Mouse (Mus musculus): ENCODE results near the gene Fmo5.
A peak's percentile ranks its signal among the peaks of the same experiment; 100 is the strongest.

Gene Fmo5

GRCm38 (mm10) chr3:97628391-97629001 lies at the start of gene Fmo5:
Gene Fmo5, plus strand, starts transcription at chr3:97628804.
- DNase-seq (ENCODE audit: low read depth, low spot score): peak; percentile 67

DNA sequence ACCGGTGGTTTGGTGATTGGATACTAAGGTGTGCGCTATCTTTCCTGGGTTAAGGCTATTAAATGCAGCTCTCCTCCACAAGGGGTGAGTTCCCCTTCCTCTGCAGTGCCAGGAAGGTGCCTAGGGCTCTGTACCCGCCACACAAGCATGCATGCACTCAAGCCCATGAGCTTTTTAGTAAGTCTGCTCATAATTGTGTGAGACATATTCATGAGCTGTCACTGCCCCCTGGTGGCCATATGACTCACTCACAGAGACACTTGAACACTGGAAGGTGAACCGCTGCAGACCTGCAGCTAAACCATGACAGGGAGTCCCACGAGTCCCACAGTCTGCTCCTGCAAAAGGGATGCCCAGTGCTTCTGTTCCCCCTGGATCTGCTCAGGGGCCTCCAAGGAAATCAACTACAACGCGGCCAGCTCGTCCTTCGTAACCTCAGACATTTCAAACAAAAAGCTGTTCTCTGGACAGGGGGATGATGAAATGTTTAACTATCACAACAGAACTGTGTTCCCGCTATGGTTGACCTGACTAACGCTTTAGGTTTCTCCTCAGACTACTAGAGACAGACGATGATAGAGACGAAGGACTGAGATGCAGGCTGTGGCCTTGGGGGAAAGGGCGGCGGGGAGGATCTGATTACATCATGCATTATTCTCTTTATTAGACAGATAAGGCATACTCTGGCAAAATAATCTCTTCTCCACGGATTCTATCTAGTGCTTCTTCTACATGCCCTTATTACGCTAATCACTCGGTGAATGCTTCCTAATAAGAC lies 43.0 kb upstream of the Fmo5 start:
- DNase-seq (ENCODE audit: low read depth, low spot score): peak; percentile 84

GRCm38 (mm10) chr3:97587656-97588055 lies 40.9 kb upstream of the Fmo5 start:
- no peak for DNase-seq (ENCODE audit: low read depth, low spot score)

DNA sequence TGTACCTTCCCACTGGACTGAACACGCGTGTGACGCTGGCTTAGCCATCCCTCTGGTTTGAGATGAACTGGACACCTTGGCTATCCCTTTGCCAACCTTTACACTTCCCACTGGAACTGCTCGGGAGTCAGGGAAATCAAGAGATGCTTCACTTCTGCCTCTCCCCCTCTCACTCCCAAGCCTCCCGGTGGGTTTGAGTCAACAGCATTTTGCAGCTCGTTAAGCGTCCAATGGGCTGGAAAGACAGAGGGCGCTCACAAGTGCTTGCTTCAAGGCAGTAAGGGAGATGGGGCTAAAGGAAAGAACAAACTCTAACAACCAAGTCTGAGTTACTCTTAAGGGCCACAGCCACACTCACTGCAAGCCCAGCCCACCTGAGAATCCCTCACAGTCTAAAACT lies 37.9 kb upstream of the Fmo5 start:
- DNase-seq (ENCODE audit: low read depth, low spot score): peak; percentile 28

DNA sequence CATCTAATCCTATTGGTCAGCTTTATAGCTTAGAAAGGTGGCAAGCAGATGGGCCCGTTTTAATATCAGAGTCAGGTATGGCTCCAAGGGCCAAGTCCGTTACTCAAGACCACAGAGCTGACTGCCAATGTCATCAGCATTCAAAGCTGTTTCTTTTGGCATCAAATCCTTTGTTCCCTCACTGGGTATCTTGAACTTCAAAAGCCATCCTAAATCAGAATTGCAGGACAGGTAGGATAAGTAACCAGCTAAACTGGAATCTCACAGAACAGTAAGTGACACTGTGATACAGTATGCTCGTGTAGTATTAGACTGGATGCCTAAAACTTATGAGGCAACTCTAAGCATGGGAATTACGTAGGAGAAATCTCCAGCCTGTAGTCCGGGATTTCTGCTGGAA lies 35.5 kb upstream of the Fmo5 start:
- DNase-seq (ENCODE audit: low read depth, low spot score): no peak

DNA sequence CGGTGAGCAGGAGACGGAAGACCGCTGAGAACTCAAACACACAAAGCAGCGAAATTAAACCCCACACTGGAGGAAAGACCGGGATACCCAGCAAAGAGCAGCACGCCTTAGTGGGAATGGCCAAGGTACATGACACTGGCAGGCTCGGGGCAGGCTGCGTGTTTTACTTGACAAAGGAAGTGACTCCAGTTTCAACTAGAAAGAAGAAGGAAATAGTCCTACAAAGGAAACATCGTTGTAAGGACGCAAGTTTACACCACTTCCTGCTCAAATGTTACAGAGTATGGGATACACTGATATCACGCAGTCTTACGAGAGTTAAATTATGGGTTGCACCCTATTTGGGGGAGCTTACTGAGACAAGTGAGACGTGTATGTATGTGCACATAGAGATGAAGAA lies 34.5 kb upstream of the Fmo5 start:
- DNase-seq (ENCODE audit: low read depth, low spot score): peak; percentile 15

GRCm38 (mm10) chr3:97595066-97595465 lies 33.5 kb upstream of the Fmo5 start:
- no peak for DNase-seq (ENCODE audit: low read depth, low spot score)

- no peak for DNase-seq (ENCODE audit: low read depth, low spot score)
These were observed 31.8 kb upstream of the Fmo5 start for GRCm38 (mm10) chr3:97596796-97597195.

DNA sequence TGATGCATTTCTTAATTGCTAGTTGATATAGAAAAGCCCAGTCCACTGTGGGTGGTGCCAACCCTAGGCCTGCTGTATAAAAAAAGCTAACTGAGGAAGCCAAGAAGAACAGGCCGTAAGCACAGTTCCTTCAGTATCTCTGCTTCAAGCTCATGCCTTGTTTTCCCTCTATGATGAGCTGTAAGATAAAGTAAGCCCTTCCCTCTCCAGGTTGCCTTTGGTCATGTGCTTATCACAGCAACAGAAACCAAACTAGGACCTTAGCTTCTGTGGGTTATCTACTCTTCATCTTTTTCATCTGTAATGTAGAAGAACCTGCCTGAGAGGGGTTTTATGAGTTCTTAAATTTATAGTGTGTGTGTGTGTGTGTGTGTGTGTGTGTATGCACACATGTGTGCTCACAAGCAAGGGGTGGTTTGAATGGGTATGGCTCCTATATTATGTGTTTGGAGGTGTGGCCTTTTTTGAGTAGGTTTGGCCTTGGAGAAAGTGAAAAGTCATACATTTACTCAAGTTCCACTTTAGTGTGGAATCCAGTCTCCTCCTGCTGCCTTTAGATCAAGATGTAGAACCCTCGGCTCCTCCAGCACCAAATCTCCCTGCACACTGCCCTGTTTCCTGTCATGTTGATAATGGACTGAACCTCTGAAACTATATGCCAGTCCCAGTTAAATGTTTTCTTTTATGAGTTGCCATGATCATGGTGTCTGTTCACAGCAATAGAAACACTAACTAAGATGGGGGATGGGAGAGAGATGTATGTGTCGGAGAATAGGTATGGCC lies 28.4 kb upstream of the Fmo5 start:
- no peak for DNase-seq (ENCODE audit: low read depth, low spot score)

GRCm38 (mm10) chr3:97609201-97609844 lies 19.3 kb upstream of the Fmo5 start:
- DNase-seq (ENCODE audit: low read depth, low spot score): peak; percentile 72

- peak; percentile 90 for DNase-seq (ENCODE audit: low read depth, low spot score)
These were observed 18.7 kb upstream of the Fmo5 start, which contains the start of gene Chd1l for GRCm38 (mm10) chr3:97609845-97610410. Gene Chd1l, minus strand, starts transcription at chr3:97610203.

DNA sequence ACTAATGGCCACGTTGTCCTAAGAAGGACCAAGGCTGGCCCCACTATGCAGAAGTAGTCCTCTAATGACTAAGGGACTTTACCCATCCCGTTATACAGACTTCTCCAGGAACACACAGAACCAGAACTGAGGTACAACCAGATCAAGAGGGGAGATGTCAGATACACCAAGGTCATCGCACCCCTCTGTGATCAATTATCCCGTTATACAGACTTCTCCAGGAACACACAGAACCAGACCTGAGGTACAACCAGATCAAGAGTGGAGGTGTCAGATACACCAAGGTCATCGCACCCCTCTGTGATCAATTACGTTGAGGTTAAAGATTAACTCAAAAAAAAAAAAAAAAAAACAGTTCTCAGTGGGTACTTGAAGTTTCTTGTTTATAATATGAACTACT lies 17.6 kb upstream of the Fmo5 start:
- no peak for DNase-seq (ENCODE audit: low read depth, low spot score)

- DNase-seq (ENCODE audit: low read depth, low spot score): no peak
These were observed 13.4 kb upstream of the Fmo5 start for GRCm38 (mm10) chr3:97615154-97615553.

DNA sequence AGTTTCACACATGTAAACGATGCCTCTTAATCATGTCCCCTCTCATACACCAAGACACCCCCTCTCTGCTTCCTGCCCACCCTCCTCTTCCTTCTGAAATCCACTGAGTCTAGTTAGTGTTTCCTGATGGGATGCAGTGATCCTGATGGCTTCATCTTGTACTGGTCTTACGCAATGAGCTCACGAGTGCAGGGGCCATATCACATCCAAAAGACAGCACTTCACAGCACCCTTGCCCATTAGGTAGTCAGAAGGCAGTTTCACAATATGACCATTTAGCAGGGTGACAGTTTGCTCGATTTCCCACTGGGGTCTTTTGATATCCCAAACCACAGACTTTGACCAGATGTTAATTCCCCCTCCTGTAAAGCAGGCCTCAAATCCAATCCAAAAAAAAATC lies 12.7 kb upstream of the Fmo5 start:
- no peak for DNase-seq (ENCODE audit: low read depth, low spot score)

DNA sequence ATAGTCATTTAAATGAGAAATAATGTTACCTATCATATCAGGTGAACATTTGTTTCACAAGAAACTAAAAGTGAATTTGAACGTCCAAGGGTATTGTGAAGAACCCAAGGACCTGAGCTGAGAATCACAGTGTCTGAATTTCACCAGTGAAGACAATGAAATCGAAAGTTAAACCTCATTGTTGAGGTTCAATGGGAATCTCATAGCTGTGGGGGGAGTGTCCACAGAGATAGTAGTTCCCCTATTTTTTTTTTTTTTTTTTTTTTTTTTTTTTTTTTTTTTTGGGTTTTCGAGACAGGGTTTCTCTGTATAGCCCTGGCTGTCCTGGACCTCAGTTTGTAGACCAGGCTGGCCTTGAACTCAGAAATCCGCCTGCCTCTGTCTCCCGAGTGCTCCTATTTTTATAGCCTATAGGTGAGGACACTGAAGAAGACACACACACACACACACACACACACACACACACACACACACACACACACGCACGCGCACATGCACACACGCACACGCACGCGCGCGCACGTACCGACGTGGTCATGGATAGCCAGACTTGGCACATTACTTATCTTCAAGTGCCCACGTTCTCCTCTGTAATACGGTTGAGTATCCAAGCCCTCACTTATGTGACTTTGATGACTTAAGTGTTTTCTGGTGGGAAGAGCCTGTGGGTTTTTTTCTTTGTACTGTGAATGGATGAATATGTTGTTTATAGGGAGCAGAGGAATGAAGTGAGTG lies 11.3 kb upstream of the Fmo5 start:
- no peak for DNase-seq (ENCODE audit: low read depth, low spot score)

DNA sequence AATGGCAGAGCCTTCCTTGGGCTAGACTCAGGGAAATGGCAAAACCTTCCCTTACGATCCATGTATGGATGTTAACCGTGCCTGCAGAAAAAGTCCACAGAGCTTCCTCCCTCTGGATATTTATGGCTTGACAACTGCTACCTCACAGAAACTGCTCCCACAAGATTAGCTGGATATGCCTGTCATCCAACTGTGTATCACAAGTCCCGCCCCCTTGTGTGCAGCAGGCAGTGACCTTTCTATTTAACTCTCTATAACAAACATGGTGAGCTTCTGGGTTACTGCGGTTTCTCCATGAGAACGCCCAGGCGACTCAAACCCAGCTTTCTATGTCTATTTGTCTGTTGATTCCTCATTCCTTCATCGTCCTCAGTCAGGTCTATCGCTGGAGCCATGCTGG lies 10.7 kb upstream of the Fmo5 start:
- DNase-seq (ENCODE audit: low read depth, low spot score): no peak

DNA sequence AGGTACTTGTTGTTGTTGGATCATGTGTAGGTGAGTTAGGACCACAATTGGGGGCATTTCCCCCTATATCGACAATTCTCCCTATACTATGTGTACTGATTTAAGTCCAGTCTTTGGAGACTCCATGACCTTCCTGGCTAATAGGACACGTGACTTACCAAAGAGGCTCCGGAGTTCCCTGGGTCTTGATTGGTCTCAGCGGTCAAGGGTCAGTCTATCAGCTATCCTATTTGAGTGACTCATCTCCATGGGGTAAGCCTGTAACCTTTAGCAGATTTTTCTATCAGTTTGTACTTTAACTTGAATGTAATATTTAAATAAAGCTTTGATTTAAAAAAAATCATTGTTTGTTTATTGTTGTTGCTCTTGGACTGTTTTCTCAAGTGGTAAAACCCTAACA lies 7.9 kb upstream of the Fmo5 start:
- no peak for DNase-seq (ENCODE audit: low read depth, low spot score)

DNA sequence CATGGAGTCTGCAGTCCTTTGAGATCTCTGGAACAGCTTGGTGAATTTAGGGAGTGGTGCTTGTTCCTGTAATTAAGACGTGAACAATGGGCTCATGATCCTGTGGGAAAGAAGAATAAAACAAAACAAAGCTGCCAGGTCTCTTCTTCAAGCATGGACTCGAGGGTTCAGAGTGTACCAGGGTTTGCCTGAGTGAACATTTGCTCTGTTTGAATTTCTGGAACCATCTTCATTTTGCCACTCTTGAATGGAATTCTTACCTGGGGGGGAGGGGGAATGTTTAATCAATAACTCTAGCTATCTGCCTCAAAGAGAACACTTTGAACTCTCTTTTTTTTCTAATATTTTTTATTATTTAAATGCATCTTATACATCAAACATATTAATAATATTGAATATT lies 4.0 kb upstream of the Fmo5 start:
- no peak for DNase-seq (ENCODE audit: low read depth, low spot score)

DNA sequence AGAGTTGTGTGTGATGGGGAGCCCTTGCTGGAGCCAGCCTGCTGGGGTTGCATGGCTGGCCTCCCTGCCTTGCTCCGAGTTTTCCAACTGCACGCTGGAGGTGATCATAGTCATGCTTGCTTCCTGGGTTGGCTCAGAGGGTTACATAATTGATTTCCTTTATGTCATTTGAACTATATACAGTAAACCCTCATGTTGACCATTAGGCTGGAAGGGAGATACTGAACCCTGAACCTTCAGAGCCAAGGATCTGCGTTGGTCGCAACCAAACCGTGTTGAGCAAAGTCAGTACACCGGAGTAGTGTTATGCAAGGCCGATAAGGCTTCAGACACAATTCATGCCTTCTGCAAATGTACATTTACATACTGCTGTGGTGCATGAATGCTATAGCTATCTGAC lies 711 bp upstream of the Fmo5 start:
- DNase-seq (ENCODE audit: low read depth, low spot score): no peak

DNA sequence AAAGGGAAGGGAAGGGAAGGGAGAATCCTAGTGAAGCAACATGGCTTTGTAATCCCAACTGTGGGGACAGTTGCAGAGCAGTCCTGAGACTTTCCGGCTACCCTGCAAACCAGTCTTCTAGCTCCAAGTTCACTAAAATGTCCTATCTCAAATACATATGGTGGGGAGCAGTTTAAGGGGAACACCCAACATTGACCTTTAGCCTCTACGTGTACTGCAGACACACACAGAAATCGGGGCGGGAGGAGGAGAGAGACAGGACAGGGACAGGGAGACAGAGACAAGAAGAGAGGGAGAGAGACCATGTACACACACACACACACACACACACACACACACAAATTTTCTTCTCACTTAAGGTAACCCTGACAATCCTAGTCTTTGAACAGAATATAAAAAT lies 1.3 kb downstream of the Fmo5 start:
- DNase-seq (ENCODE audit: low read depth, low spot score): no peak

GRCm38 (mm10) chr3:97630746-97631145 lies 2.1 kb downstream of the Fmo5 start:
- no peak for DNase-seq (ENCODE audit: low read depth, low spot score)
